Mouse (Mus musculus): ENCODE measurements around the gene Evpl. TPM values are rescaled to one million over a fixed set of nuclear protein-coding genes. Genes with fewer than 3 reads are reported as not detected.

Evpl gene
- 1.3 TPM for polyA plus RNA-seq (2015; fragmentation: Illumina TruSeq; extraction: RNeasy Lipid Tissue Mini Kit (QIAGEN cat#74804); ENCODE audit: low read depth, low replicate concordance)

DNA sequence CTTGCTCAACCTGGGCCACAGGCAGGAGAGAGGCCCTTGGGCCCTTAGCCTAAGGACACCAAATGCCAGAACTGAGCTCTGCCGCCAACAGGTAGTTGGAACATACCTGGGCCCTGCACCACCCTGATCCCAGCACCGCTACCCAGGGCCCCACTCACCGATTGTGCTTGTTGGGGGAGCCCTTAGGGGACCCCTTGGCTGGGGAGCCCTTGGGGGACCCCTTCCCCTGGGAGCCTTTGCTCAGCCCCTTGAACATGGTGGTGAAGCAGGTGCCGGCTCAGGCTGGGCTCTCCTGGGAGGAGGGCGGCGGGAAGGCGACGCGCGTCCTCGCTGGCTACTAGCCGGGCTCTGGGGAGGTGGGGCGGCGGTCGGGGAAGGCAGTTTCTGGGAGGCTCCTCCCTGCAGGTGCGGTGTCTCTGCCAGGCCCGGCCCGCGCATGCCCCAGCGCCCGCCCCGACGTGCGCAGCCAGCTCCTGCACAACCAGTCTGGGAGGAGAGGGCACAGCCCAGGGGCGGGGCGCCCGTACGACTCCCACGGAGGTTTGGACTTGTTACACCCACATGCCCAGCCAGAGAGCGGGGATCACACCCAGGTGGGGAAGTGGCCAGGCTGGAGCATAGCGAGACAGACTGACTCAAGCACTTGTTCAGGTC is at the start of gene Evpl:
Gene Evpl (minus strand): TSS at position 336 of the 654 bp plus-strand sequence.

DNA sequence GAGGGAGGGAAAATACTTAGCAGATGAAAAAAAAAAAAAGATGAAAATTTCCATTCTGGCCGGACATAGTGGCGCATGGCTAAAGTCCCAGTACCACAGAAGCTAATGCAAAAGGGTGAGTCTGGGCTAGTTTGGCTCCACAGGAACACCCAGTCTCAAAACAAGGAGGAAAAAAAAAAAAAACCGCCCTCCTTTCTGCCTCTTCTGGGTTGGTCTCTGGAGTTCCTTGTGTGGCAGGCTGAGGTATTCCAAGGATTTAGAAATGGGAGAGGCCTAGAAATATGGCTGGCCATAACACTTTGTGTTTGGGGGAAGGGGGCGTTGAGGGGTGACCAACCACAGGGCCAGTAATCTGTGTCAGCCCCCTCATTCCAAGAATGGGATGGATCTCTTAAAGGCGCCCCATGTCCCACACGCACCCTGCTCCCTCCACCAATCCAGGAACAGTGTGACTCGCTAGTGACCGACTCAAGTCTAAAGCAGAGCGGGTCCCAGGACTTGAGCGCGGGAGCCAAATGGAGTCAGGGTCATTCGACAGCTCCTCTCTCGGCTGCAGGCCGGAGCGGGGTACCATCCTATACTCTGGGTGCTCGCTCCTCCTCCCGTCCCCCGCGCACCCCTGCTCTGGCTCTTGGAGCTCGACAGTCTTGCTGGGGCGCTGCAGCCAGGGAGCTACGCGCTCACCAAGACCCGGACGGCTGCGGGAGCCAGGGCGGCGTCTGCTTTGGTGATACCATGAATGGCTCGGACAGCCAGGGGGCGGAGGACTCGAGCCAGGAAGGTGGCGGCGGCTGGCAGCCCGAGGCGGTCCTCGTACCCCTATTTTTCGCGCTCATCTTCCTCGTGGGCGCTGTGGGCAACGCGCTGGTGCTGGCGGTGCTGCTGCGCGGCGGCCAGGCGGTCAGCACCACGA is 43.1 kb upstream of the Evpl start, which contains the start of gene Galr2:
Gene Galr2 (plus strand): TSS at position 189 of the 913 bp plus-strand sequence.

DNA sequence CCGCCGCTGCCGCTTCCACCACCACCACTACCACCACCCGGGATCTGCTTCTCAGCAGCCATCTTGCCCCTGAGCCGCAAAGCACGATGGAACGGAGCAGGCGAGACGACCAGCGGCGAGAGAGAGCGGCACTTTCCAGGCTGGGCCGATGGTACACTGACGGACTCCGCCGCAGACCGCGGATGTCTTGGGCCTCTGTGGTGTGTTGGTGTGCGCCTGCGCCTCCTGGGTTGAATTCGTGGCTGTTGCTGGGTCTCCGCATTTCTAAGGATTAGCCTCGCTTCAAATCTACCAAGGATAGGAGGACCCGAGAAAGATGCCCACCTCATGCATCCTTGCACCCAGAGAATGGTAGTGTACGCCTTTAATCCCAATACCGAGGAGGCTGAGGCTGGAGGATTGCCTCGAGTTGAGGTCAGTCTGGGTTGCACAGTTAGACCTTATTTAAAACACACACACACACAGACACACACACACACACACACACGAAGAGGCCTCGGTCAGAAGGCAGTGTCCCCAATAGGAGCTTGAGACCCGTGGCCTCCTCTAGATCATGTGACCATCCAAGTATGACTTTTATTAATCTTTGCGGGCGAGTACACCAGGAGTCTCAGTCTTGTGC is 36.3 kb upstream of the Evpl start, which contains the start of gene Srp68:
Gene Srp68 (minus strand): TSS at position 173 of the 622 bp plus-strand sequence.

DNA sequence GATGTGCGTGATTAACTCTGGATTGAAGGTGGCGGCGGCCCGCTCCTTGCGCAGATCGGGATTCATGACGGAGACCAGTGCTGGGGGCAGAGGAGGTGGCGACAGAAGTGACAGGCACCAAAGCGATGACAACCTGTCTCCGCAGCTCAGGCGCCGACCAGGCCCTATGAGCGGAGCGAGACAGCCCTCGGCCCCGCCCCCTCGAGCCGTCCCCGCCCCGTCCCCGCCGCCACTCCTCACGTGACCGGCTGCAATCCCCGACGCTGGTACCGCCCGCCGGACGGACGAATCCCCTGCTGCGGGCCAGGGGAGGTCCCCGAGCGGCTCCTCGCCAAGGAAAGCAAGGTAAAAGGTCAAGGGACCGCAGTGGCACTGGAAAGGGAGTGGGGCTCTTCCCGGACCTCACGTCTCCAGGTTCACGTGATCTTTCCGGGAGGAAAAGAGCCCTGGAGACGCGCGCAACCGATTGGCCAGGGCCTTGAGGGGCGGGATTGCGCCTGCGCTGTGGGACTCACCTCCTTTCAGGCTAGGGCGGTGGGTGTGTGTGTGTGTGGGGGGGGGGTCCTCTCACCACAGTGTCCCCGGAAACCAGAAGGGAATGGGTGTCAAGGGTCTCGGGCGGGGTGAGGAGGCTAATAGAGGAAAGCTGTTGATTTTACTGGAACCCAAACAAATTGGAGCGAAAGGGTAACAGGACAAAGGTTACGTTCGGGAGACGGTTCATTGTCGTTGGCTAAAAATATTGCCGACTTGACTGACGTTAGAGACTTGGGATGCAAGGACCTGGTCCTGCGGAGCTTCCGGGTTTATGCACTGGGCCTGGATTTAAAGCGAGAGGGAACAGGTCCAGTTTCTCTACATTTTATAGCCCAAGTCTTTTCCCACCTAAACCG is 39.0 kb downstream of the Evpl start, which contains the start of the genes Ten1 and Acox1:
Gene Ten1 (plus strand): TSS at position 217 of the 893 bp plus-strand sequence.
Gene Acox1 (minus strand): TSS at position 407 of the 893 bp plus-strand sequence.

Other genes with a start within 250 kb of the Evpl start
- gene Galk1, start 225.4 kb downstream of the Evpl start, polyA plus RNA-seq (2015; fragmentation: Illumina TruSeq; extraction: RNeasy Lipid Tissue Mini Kit (QIAGEN cat#74804); ENCODE audit: low read depth, low replicate concordance) = 17.0 TPM
- gene H3f3b, start 210.1 kb downstream of the Evpl start, polyA plus RNA-seq (2015; fragmentation: Illumina TruSeq; extraction: RNeasy Lipid Tissue Mini Kit (QIAGEN cat#74804); ENCODE audit: low read depth, low replicate concordance) = 240 TPM
- 13.7 TPM for gene Unk, start 207.8 kb downstream of the Evpl start, polyA plus RNA-seq (2015; fragmentation: Illumina TruSeq; extraction: RNeasy Lipid Tissue Mini Kit (QIAGEN cat#74804); ENCODE audit: low read depth, low replicate concordance)
- gene Unc13d, start 160.1 kb downstream of the Evpl start, polyA plus RNA-seq (2015; fragmentation: Illumina TruSeq; extraction: RNeasy Lipid Tissue Mini Kit (QIAGEN cat#74804); ENCODE audit: low read depth, low replicate concordance) = 0.76 TPM
- gene Wbp2, start 151.1 kb downstream of the Evpl start, polyA plus RNA-seq (2015; fragmentation: Illumina TruSeq; extraction: RNeasy Lipid Tissue Mini Kit (QIAGEN cat#74804); ENCODE audit: low read depth, low replicate concordance) = 423 TPM
- 4.4 TPM for gene Trim47, start 110.9 kb downstream of the Evpl start, polyA plus RNA-seq (2015; fragmentation: Illumina TruSeq; extraction: RNeasy Lipid Tissue Mini Kit (QIAGEN cat#74804); ENCODE audit: low read depth, low replicate concordance)
- gene Trim65, start 106.9 kb downstream of the Evpl start, polyA plus RNA-seq (2015; fragmentation: Illumina TruSeq; extraction: RNeasy Lipid Tissue Mini Kit (QIAGEN cat#74804); ENCODE audit: low read depth, low replicate concordance) = 3.2 TPM
- 64.8 TPM for gene Mrpl38, start 99.2 kb downstream of the Evpl start, polyA plus RNA-seq (2015; fragmentation: Illumina TruSeq; extraction: RNeasy Lipid Tissue Mini Kit (QIAGEN cat#74804); ENCODE audit: low read depth, low replicate concordance)
- 37.6 TPM for gene Fbf1, start 69.9 kb downstream of the Evpl start, polyA plus RNA-seq (2015; fragmentation: Illumina TruSeq; extraction: RNeasy Lipid Tissue Mini Kit (QIAGEN cat#74804); ENCODE audit: low read depth, low replicate concordance)
- 58.6 TPM for gene Ten1, start 39.2 kb downstream of the Evpl start, polyA plus RNA-seq (2015; fragmentation: Illumina TruSeq; extraction: RNeasy Lipid Tissue Mini Kit (QIAGEN cat#74804); ENCODE audit: low read depth, low replicate concordance)
- 119 TPM for gene Acox1, start 39.0 kb downstream of the Evpl start, polyA plus RNA-seq (2015; fragmentation: Illumina TruSeq; extraction: RNeasy Lipid Tissue Mini Kit (QIAGEN cat#74804); ENCODE audit: low read depth, low replicate concordance)
- 58.8 TPM for gene Srp68, start 36.1 kb upstream of the Evpl start, polyA plus RNA-seq (2015; fragmentation: Illumina TruSeq; extraction: RNeasy Lipid Tissue Mini Kit (QIAGEN cat#74804); ENCODE audit: low read depth, low replicate concordance)
- not detected for gene Galr2, start 42.9 kb upstream of the Evpl start, polyA plus RNA-seq (2015; fragmentation: Illumina TruSeq; extraction: RNeasy Lipid Tissue Mini Kit (QIAGEN cat#74804); ENCODE audit: low read depth, low replicate concordance)
- 74.2 TPM for gene Exoc7, start 69.2 kb upstream of the Evpl start, polyA plus RNA-seq (2015; fragmentation: Illumina TruSeq; extraction: RNeasy Lipid Tissue Mini Kit (QIAGEN cat#74804); ENCODE audit: low read depth, low replicate concordance)
- 12.3 TPM for gene Foxj1, start 97.3 kb upstream of the Evpl start, polyA plus RNA-seq (2015; fragmentation: Illumina TruSeq; extraction: RNeasy Lipid Tissue Mini Kit (QIAGEN cat#74804); ENCODE audit: low read depth, low replicate concordance)
- gene Rnf157, start 175.0 kb upstream of the Evpl start, polyA plus RNA-seq (2015; fragmentation: Illumina TruSeq; extraction: RNeasy Lipid Tissue Mini Kit (QIAGEN cat#74804); ENCODE audit: low read depth, low replicate concordance) = 178 TPM
- 50.3 TPM for gene Ubald2, start 196.0 kb upstream of the Evpl start, polyA plus RNA-seq (2015; fragmentation: Illumina TruSeq; extraction: RNeasy Lipid Tissue Mini Kit (QIAGEN cat#74804); ENCODE audit: low read depth, low replicate concordance)
- gene Qrich2, start 228.2 kb upstream of the Evpl start, polyA plus RNA-seq (2015; fragmentation: Illumina TruSeq; extraction: RNeasy Lipid Tissue Mini Kit (QIAGEN cat#74804); ENCODE audit: low read depth, low replicate concordance) = 0.10 TPM

Measured in brain, adult 10 weeks (tissue).